Mouse (Mus musculus) adrenal gland, adult 2 months (tissue): ENCODE measurements around the gene Gm10139. TPM values are rescaled to one million over a fixed set of nuclear protein-coding genes. Genes with fewer than 3 reads are reported as not detected.
"Not testable (repeated sequence)": the region's sequence is repeated elsewhere in the genome, so short reads cannot be mapped to it uniquely, and the experiment has no call there.

Source experiments
- DNase-seq: peaks from one replicate; pipeline ENCODE4 v3.0.0; 2021
- long read RNA-seq: library from polyadenylated mRNA; stranded (forward); transcript quantifications from one replicate; pipeline ENCODE4 v2.0.0, GENCODE M21; 2021
- polyA plus RNA-seq: library from polyadenylated mRNA; depleted of rRNA; stranded (reverse); fragments of >200 nt; gene quantifications from 2 replicates; pipeline ENCODE4 v1.2.3, GENCODE M21; 2012; rRNA removed
- total RNA-seq, 2 experiments: library from RNA; stranded (reverse); gene quantifications; 2 replicates each; pipeline ENCODE4 v1.2.3; 2021

Gm10139 gene
- total RNA-seq (not detected), polyA plus RNA-seq (not detected in 2 replicates)
- long read RNA-seq, result 0 reads

GRCm38 (mm10) chr13:65512378-65512777 is at the start of gene Gm10139:
TSS of gene Gm10139 (plus strand) at chr13:65512678.
- DNase-seq, result not testable (repeated sequence)

GRCm38 (mm10) chr13:65557636-65558035 is 45.2 kb downstream of the Gm10139 start:
- DNase-seq, result not testable (repeated sequence)

Other genes starting within 250 kb of the Gm10139 start
- gene Zfp369, start 233.9 kb upstream of the Gm10139 start, total RNA-seq, result 10 to 100 TPM; 19.8 to 23.3 TPM
- 9.7 and 10.4 TPM in 2 replicates for gene Zfp369, start 233.9 kb upstream of the Gm10139 start, polyA plus RNA-seq